Mouse (Mus musculus): ENCODE results near the gene Tdpoz4. TPM values are rescaled to one million over a fixed set of nuclear protein-coding genes. Genes with fewer than 3 reads are reported as not detected.
A peak's percentile ranks its signal among the peaks of the same experiment; 100 is the strongest.
"Not testable (repeated sequence)": the region's sequence is repeated elsewhere in the genome, so short reads cannot be mapped to it uniquely, and the experiment has no call there.

Gene Tdpoz4
- not detected in 2 replicates for polyA plus RNA-seq (2015; fragmentation: Nextera tagmentation; extraction: Ambion mirVana)

GRCm38 (mm10) chr3:93796098-93796497, at the start of gene Tdpoz4:
Gene Tdpoz4, plus strand, starts transcription at chr3:93796398.
- ATAC-seq; H3K36me3 ChIP-seq (ENCODE audit: control insufficient read depth, insufficient read depth); H3K4me3 ChIP-seq (ENCODE audit: low read depth, low read length); H3K4me1 ChIP-seq (replicated peaks; ENCODE audit: control insufficient read depth, insufficient read depth, low read length); H3K4me2 ChIP-seq (replicated peaks; ENCODE audit: low read depth); H3K27me3 ChIP-seq (replicated peaks; ENCODE audit: control insufficient read depth, insufficient read depth, low read length); H3K9ac ChIP-seq (ENCODE audit: low read depth, low read length); H3K9me3 ChIP-seq (ENCODE audit: control insufficient read depth); H3K27ac ChIP-seq (ENCODE audit: low read depth, low read length): not testable (repeated sequence)

- H3K27me3 ChIP-seq (replicated peaks; ENCODE audit: control insufficient read depth, insufficient read depth, low read length); H3K9me3 ChIP-seq (ENCODE audit: control insufficient read depth); H3K36me3 ChIP-seq (ENCODE audit: control insufficient read depth, insufficient read depth); H3K27ac ChIP-seq (ENCODE audit: low read depth, low read length); ATAC-seq; H3K9ac ChIP-seq (ENCODE audit: low read depth, low read length); H3K4me2 ChIP-seq (replicated peaks; ENCODE audit: low read depth); H3K4me1 ChIP-seq (replicated peaks; ENCODE audit: control insufficient read depth, insufficient read depth, low read length); H3K4me3 ChIP-seq (ENCODE audit: low read depth, low read length): not testable (repeated sequence)
- 92% methylated on average over 18 of the region's 18 CpGs for WGBS
Measured at GRCm38 (mm10) chr3:93754022-93754421, 42.2 kb upstream of the Tdpoz4 start.

- 82% methylated on average over 1 of the region's 1 CpGs for WGBS
- H3K9ac ChIP-seq (ENCODE audit: low read depth, low read length); H3K9me3 ChIP-seq (ENCODE audit: control insufficient read depth); H3K4me2 ChIP-seq (replicated peaks; ENCODE audit: low read depth); H3K27me3 ChIP-seq (replicated peaks; ENCODE audit: control insufficient read depth, insufficient read depth, low read length); H3K4me3 ChIP-seq (ENCODE audit: low read depth, low read length); H3K4me1 ChIP-seq (replicated peaks; ENCODE audit: control insufficient read depth, insufficient read depth, low read length); H3K27ac ChIP-seq (ENCODE audit: low read depth, low read length); ATAC-seq; H3K36me3 ChIP-seq (ENCODE audit: control insufficient read depth, insufficient read depth): not testable (repeated sequence)
Measured at GRCm38 (mm10) chr3:93772700-93773099, 23.5 kb upstream of the Tdpoz4 start, which contains the start of gene Gm5773. Gene Gm5773, plus strand, starts transcription at chr3:93773000.

GRCm38 (mm10) chr3:93813341-93813740, 17.1 kb downstream of the Tdpoz4 start:
- not testable (repeated sequence) for H3K36me3 ChIP-seq (ENCODE audit: control insufficient read depth, insufficient read depth); H3K9me3 ChIP-seq (ENCODE audit: control insufficient read depth); ATAC-seq; H3K27me3 ChIP-seq (replicated peaks; ENCODE audit: control insufficient read depth, insufficient read depth, low read length); H3K4me1 ChIP-seq (replicated peaks; ENCODE audit: control insufficient read depth, insufficient read depth, low read length); H3K4me3 ChIP-seq (ENCODE audit: low read depth, low read length); H3K27ac ChIP-seq (ENCODE audit: low read depth, low read length); H3K4me2 ChIP-seq (replicated peaks; ENCODE audit: low read depth); H3K9ac ChIP-seq (ENCODE audit: low read depth, low read length)
- TF ChIP-seq CTCF (IDR thresholded peaks at IDR 0.05; ENCODE audit: low read depth) = peak; percentile 62

- H3K4me3 ChIP-seq (ENCODE audit: low read depth, low read length); H3K36me3 ChIP-seq (ENCODE audit: control insufficient read depth, insufficient read depth); H3K9ac ChIP-seq (ENCODE audit: low read depth, low read length); H3K4me1 ChIP-seq (replicated peaks; ENCODE audit: control insufficient read depth, insufficient read depth, low read length); H3K9me3 ChIP-seq (ENCODE audit: control insufficient read depth); ATAC-seq; H3K4me2 ChIP-seq (replicated peaks; ENCODE audit: low read depth); H3K27ac ChIP-seq (ENCODE audit: low read depth, low read length); H3K27me3 ChIP-seq (replicated peaks; ENCODE audit: control insufficient read depth, insufficient read depth, low read length): not testable (repeated sequence)
- 63% methylated on average over 1 of the region's 1 CpGs for WGBS
Measured at GRCm38 (mm10) chr3:93825720-93826119, 29.5 kb downstream of the Tdpoz4 start, which contains the start of gene Tdpoz3. Gene Tdpoz3, plus strand, starts transcription at chr3:93826020.

Other genes starting within 250 kb of the Tdpoz4 start
- 733 and 887 TPM in 2 replicates for gene S100a10, start 241.3 kb upstream of the Tdpoz4 start, polyA plus RNA-seq (2015; fragmentation: Nextera tagmentation; extraction: Ambion mirVana)
- not detected in 2 replicates for gene Tdpoz2, start 143.7 kb upstream of the Tdpoz4 start, polyA plus RNA-seq (2015; fragmentation: Nextera tagmentation; extraction: Ambion mirVana)
- gene Tdpoz1, start 120.1 kb upstream of the Tdpoz4 start, polyA plus RNA-seq (2015; fragmentation: Nextera tagmentation; extraction: Ambion mirVana) = not detected in 2 replicates
- gene Gm37596, start 103.3 kb upstream of the Tdpoz4 start, polyA plus RNA-seq (2015; fragmentation: Nextera tagmentation; extraction: Ambion mirVana) = not detected in 2 replicates
- gene Gm5773, start 23.4 kb upstream of the Tdpoz4 start, polyA plus RNA-seq (2015; fragmentation: Nextera tagmentation; extraction: Ambion mirVana) = not detected in 2 replicates
- gene Tdpoz3, start 29.6 kb downstream of the Tdpoz4 start, polyA plus RNA-seq (2015; fragmentation: Nextera tagmentation; extraction: Ambion mirVana) = not detected in 2 replicates
- gene Gm9117, start 147.1 kb downstream of the Tdpoz4 start, polyA plus RNA-seq (2015; fragmentation: Nextera tagmentation; extraction: Ambion mirVana) = 0.12 and 0.17 TPM in 2 replicates
- gene Tdpoz5, start 164.9 kb downstream of the Tdpoz4 start, polyA plus RNA-seq (2015; fragmentation: Nextera tagmentation; extraction: Ambion mirVana) = not detected in 2 replicates

All from intestine, postnatal 0 days (tissue).